Mouse (Mus musculus) lung, adult 2 months (tissue): ENCODE data around the gene Tmem9.

Experiments
- CTCF ChIP-seq: fragments of 200-500 bp; IDR thresholded peaks from 2 replicates; pipeline ENCODE4 v1.5.1; 2011; ENCODE audit warnings: mild to moderate bottlenecking, low read length, control low read depth; ENCODE audit not compliant: insufficient read depth
- POLR2A ChIP-seq: fragments of 200-500 bp; IDR thresholded peaks from 2 replicates; pipeline ENCODE4 v1.6.1; 2011; ENCODE audit warnings: low read depth, mild to moderate bottlenecking, control low read depth, low read length, borderline replicate concordance; ENCODE audit errors: extremely low read depth

DNA sequence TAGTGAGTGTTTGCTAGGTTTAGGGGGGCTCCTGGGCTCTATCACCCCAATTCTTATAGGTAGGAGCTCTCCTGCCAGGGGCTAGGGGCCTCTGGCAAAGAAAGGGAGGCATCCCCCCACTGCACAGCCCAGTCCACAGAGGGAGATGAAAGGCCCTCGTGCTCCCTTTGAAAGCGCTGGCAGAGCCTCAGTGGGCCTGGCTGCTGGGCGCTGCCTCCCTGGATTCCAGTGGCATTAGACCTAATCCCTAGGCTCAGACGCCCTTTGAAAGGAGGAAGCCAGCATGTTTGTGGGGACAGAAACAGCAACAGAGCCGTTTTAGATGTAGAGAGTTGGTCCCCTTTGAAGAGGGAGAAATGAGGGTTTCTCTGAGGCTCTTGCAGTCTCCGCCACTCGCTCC lies 22.3 kb downstream of the Tmem9 start:
- TF ChIP-seq POLR2A (no peak), CTCF (no peak)
